Mouse (Mus musculus) Patski (cell line): ENCODE results near the gene Tulp2. TPM values are rescaled to one million over a fixed set of nuclear protein-coding genes. Genes with fewer than 3 reads are reported as not detected.
"Not testable (repeated sequence)": the region's sequence is repeated elsewhere in the genome, so short reads cannot be mapped to it uniquely, and the experiment has no call there.

Source experiments
- ATAC-seq: fragments of 100-300 bp; one replicate; pipeline ENCODE4 v1.8.0; 2021
- CTCF ChIA-PET: fragments of 350-600 bp; sonication (Branson Sonifier 250); formaldehyde crosslinking; loops from one replicate; lab custom pipeline; 2022; ENCODE audit warnings: inconsistent platforms; lab: Charles Lee
- POLR2A ChIA-PET: fragments of 350-600 bp; sonication (Branson Sonifier 250); formaldehyde crosslinking; loops from one replicate; lab custom pipeline; 2022; ENCODE audit warnings: antibody characterized with exemption, inconsistent platforms; lab: Charles Lee
- DNase-seq: peaks from one replicate; pipeline ENCODE4 v3.0.0-alpha.2; 2011; ENCODE audit warnings: low read depth, low spot score
- H3K27me3 ChIP-seq: fragments of 371-371 bp; one replicate; pipeline ENCODE4 v1.5.1; 2021
- CTCF ChIP-seq: fragments of 100-300 bp; IDR thresholded peaks from one replicate; pipeline ENCODE4 v1.5.1; 2021
- in situ Hi-C: fragments of 300-500 bp; cut with MboI; formaldehyde crosslinking; loops from 3 replicates; pipeline ENCODE4 v1.11.1; 2018; ENCODE audit warnings: low pct_unique_long_range_greater_than_20kb, mixed read lengths
- polyA plus RNA-seq: library from polyadenylated mRNA; unstranded; gene quantifications from one replicate; pipeline ENCODE4 v1.2.3, GENCODE M21; 2021

The Tulp2 gene
- polyA plus RNA-seq, 1 experiment from 2014 or later: 0.47 TPM

GRCm38 (mm10) chr7:45507583-45507982 lies 25.9 kb downstream of the Tulp2 start:
- no peak for ATAC-seq
- in situ Hi-C loops: no loop called here
- no peak for DNase-seq
- H3K27me3 ChIP-seq: no peaks in the 10 kb centered on the region
- ChIA-PET POLR2A (interaction anchor here (0.6 kb wide), 1 partner anchor 197 kb away, joined by 3 read pairs; the partner anchor contains the start of gene Dbp), CTCF (no interaction called here)
- TF ChIP-seq CTCF: no peak

GRCm38 (mm10) chr7:45508561-45508960 lies 26.9 kb downstream of the Tulp2 start:
- no peak for DNase-seq
- TF ChIP-seq CTCF: no peak
- ChIA-PET POLR2A (interaction anchor here (1.4 kb wide), 1 partner anchor 17 kb away, joined by 5 read pairs; no protein-coding TSS in a partner anchor), CTCF (interaction anchor here (0.7 to 1.1 kb wide), 3 partner anchors 16 to 38 kb away, joined by 3 read pairs; no protein-coding TSS in a partner anchor)
- no peaks in the 10 kb centered on the region for H3K27me3 ChIP-seq
- in situ Hi-C loops: no loop called here
- ATAC-seq: no peak

GRCm38 (mm10) chr7:45509181-45509882 lies 27.7 kb downstream of the Tulp2 start:
- no peak for TF ChIP-seq CTCF
- in situ Hi-C loops: no loop called here
- CTCF ChIA-PET: interaction anchor here (0.7 to 1.1 kb wide), 2 partner anchors 32 to 38 kb away, joined by 3 read pairs; no protein-coding TSS in a partner anchor
- ATAC-seq: peak; percentile 14
- no peaks in the 10 kb centered on the region for H3K27me3 ChIP-seq
- POLR2A ChIA-PET: interaction anchor here (1.4 kb wide), 1 partner anchor 16 kb away, joined by 5 read pairs; no protein-coding TSS in a partner anchor
- DNase-seq: no peak

- DNase-seq (peak; percentile 47), ATAC-seq (peak; percentile 71)
- TF ChIP-seq CTCF: no peak
- POLR2A ChIA-PET: interaction anchor here (1.2 to 1.4 kb wide), 3 partner anchors 8 to 29 kb away, joined by 4 to 5 read pairs (median 5); no protein-coding TSS in a partner anchor
- CTCF ChIA-PET: interaction anchor here (1.0 to 2.3 kb wide), 6 partner anchors 9 to 48 kb away, joined by 3 to 8 read pairs (median 3); no protein-coding TSS in a partner anchor
- in situ Hi-C loops: no loop called here
- no peaks in the 10 kb centered on the region for H3K27me3 ChIP-seq
Observed at GRCm38 (mm10) chr7:45509912-45510787, 28.5 kb downstream of the Tulp2 start, which contains the start of gene Nucb1. Gene Nucb1, minus strand, starts transcription at chr7:45510406.

GRCm38 (mm10) chr7:45514411-45514810 lies 32.7 kb downstream of the Tulp2 start:
- in situ Hi-C loops: no loop called here
- POLR2A ChIA-PET: interaction anchor here (0.6 kb wide), 1 partner anchor 166 kb away, joined by 3 read pairs; no protein-coding TSS in a partner anchor
- no peak for ATAC-seq
- TF ChIP-seq CTCF: no peak
- CTCF ChIA-PET: no interaction called here
- no peaks in the 10 kb centered on the region for H3K27me3 ChIP-seq
- no peak for DNase-seq

GRCm38 (mm10) chr7:45515436-45515835 lies 33.8 kb downstream of the Tulp2 start:
- TF ChIP-seq CTCF: no peak
- DNase-seq: no peak
- CTCF ChIA-PET: no interaction called here
- no peaks in the 10 kb centered on the region for H3K27me3 ChIP-seq
- in situ Hi-C loops: no loop called here
- POLR2A ChIA-PET: no interaction called here
- ATAC-seq: no peak

GRCm38 (mm10) chr7:45516846-45517245 lies 35.2 kb downstream of the Tulp2 start:
- POLR2A ChIA-PET, ATAC-seq, H3K27me3 ChIP-seq, DNase-seq, CTCF ChIA-PET, in situ Hi-C loops: not testable (repeated sequence)

- ChIA-PET POLR2A (no interaction called here), CTCF (no interaction called here)
- no peaks in the 10 kb centered on the region for H3K27me3 ChIP-seq
- DNase-seq: no peak
- in situ Hi-C loops: no loop called here
- no peak for TF ChIP-seq CTCF
- no peak for ATAC-seq
Observed at GRCm38 (mm10) chr7:45518618-45519017, 36.9 kb downstream of the Tulp2 start.

GRCm38 (mm10) chr7:45519345-45520120 lies 37.9 kb downstream of the Tulp2 start:
- no peak for ATAC-seq
- no peak for TF ChIP-seq CTCF
- in situ Hi-C loops: no loop called here
- no peak for DNase-seq
- POLR2A ChIA-PET: no interaction called here
- CTCF ChIA-PET: no interaction called here
- no peaks in the 10 kb centered on the region for H3K27me3 ChIP-seq

GRCm38 (mm10) chr7:45520605-45521004 lies 38.9 kb downstream of the Tulp2 start:
- ChIA-PET POLR2A (no interaction called here), CTCF (interaction anchor here (1.7 kb wide), 1 partner anchor 41 kb away, joined by 6 read pairs; no protein-coding TSS in a partner anchor)
- no peak for TF ChIP-seq CTCF
- H3K27me3 ChIP-seq: no peaks in the 10 kb centered on the region
- no peak for DNase-seq
- in situ Hi-C loops: no loop called here
- ATAC-seq: no peak
